Mouse (Mus musculus): ENCODE measurements around the gene Prss21. TPM values are rescaled to one million over a fixed set of nuclear protein-coding genes. Genes with fewer than 3 reads are reported as not detected.
"Not testable (repeated sequence)": the region's sequence is repeated elsewhere in the genome, so short reads cannot be mapped to it uniquely, and the experiment has no call there.

Prss21 gene
- polyA plus RNA-seq, 1 experiment from 2014 or later = not detected

DNA sequence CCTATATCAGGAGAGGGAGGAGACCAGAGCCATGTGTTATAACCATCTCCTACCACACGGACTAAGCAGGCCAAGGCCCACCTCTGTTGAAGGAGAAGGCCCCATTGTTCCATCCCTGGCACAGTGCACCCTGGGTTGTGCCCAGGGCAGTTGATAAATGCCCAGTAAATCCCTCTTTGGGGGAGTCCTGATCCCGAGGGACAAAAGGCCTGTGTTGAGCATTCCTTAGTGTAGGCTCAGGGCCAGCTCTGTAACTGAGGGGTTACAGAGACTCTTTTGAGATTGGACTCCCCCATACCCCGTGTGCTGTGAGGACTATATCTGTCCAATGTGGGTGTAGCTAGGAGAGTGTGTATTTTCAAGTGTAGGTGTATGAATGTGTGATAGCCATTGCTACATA is 8.9 kb downstream of the Prss21 start:
- H3K36me3 ChIP-seq (replicated peaks; ENCODE audit: insufficient read depth, low read length) = no peaks in the 10 kb centered on the region
- H3K9me3 ChIP-seq (ENCODE audit: low read length) = no peaks in the 10 kb centered on the region
- ATAC-seq (no peak), DNase-seq (no peak)
- H3K27ac ChIP-seq (ENCODE audit: low read depth) = no peak overlapping the region
- no peaks in the 10 kb centered on the region for H3K4me1 ChIP-seq (ENCODE audit: insufficient read depth)
- H3K4me3 ChIP-seq (ENCODE audit: low read depth, low read length) = no peak overlapping the region
- H3K27me3 ChIP-seq (ENCODE audit: insufficient read depth, low read length) = no peaks in the 10 kb centered on the region
- no peak overlapping the region for H3K4me2 ChIP-seq (ENCODE audit: low read depth, low read length)
- no peak overlapping the region for H3K9ac ChIP-seq (replicated peaks)
- 45% methylated on average over 3 of the region's 3 CpGs for WGBS (ENCODE audit: insufficient replicate concordance)
- no peak for TF ChIP-seq CTCF (IDR thresholded peaks at IDR 0.05; ENCODE audit: low read depth)
- no peak for TF ChIP-seq EP300 (IDR thresholded peaks at IDR 0.05; ENCODE audit: low read depth)

GRCm38 (mm10) chr17:23877166-23877565 is 9.3 kb downstream of the Prss21 start:
- Histone ChIP-seq H3K27me3 (ENCODE audit: insufficient read depth, low read length) (no peaks in the 10 kb centered on the region), H3K27ac (ENCODE audit: low read depth) (no peak overlapping the region), H3K9me3 (ENCODE audit: low read length) (no peaks in the 10 kb centered on the region), H3K4me3 (ENCODE audit: low read depth, low read length) (no peak overlapping the region), H3K36me3 (replicated peaks; ENCODE audit: insufficient read depth, low read length) (no peaks in the 10 kb centered on the region), H3K4me2 (ENCODE audit: low read depth, low read length) (no peak overlapping the region), H3K4me1 (ENCODE audit: insufficient read depth) (no peaks in the 10 kb centered on the region), H3K9ac (replicated peaks) (no peak overlapping the region)
- DNase-seq = no peak
- WGBS (ENCODE audit: insufficient replicate concordance) = 88% methylated on average over 2 of the region's 2 CpGs
- ATAC-seq = no peak
- TF ChIP-seq CTCF (IDR thresholded peaks at IDR 0.05; ENCODE audit: low read depth) (no peak), EP300 (IDR thresholded peaks at IDR 0.05; ENCODE audit: low read depth) (no peak)

DNA sequence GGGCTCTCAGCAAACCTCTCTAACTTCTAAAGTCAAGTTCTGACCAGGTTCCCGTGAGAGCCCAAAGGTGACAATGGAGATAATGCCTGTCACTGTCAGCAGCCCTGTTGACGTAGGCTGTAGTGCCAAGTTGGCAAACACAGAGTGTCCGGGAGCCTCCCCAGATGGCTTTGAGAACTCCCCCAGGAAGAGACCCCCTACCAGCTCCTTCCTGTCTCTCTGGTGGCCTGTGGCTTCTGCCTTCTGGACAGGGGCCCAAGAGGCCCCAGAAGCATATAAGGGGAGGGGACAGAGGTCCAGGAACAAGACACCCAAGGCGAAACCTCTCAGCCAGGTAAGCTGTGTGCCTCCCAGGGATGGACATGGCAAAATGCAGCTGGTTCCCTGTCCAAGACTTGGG is 12.7 kb downstream of the Prss21 start, which contains the start of the genes Dcpp1 and Dcpp2:
Gene Dcpp1 (plus strand): TSS at position 301 of the 400 bp plus-strand sequence.
Gene Dcpp2 (plus strand): TSS at position 305 of the 400 bp plus-strand sequence.
- not testable (repeated sequence) for DNase-seq
- WGBS (ENCODE audit: insufficient replicate concordance) = 51% methylated on average over 4 of the region's 4 CpGs

GRCm38 (mm10) chr17:23917158-23917557 is 49.3 kb downstream of the Prss21 start, which contains the start of gene Dcpp3:
TSS of gene Dcpp3 (plus strand) at chr17:23917458.
- not testable (repeated sequence) for H3K9ac ChIP-seq (replicated peaks); H3K4me2 ChIP-seq (ENCODE audit: low read depth, low read length); ATAC-seq; H3K4me1 ChIP-seq (ENCODE audit: insufficient read depth); H3K36me3 ChIP-seq (replicated peaks; ENCODE audit: insufficient read depth, low read length); H3K27me3 ChIP-seq (ENCODE audit: insufficient read depth, low read length); H3K9me3 ChIP-seq (ENCODE audit: low read length); H3K4me3 ChIP-seq (ENCODE audit: low read depth, low read length); DNase-seq; H3K27ac ChIP-seq (ENCODE audit: low read depth)
- 40% methylated on average over 4 of the region's 4 CpGs for WGBS (ENCODE audit: insufficient replicate concordance)

More for the DNA sequence above, 12.7 kb downstream of the Prss21 start, which contains the start of the genes Dcpp1 and Dcpp2:
- not testable (repeated sequence) for H3K4me1 ChIP-seq (ENCODE audit: insufficient read depth); H3K27ac ChIP-seq (ENCODE audit: low read depth); H3K36me3 ChIP-seq (replicated peaks; ENCODE audit: insufficient read depth, low read length); ATAC-seq; H3K9ac ChIP-seq (replicated peaks); H3K27me3 ChIP-seq (ENCODE audit: insufficient read depth, low read length); H3K4me2 ChIP-seq (ENCODE audit: low read depth, low read length); H3K9me3 ChIP-seq (ENCODE audit: low read length); H3K4me3 ChIP-seq (ENCODE audit: low read depth, low read length)

Small RNAs within 50 kb of the gene (microRNA-seq; reads per million reads assigned to microRNA genes)
- 1.6 reads per million for gene Mir5125

Other genes starting within 250 kb of the Prss21 start
- gene Mmp25, start 222.8 kb upstream of the Prss21 start, polyA plus RNA-seq (2015; fragmentation: Nextera tagmentation; extraction: Ambion mirVana) = 0.49 and 0.67 TPM in 2 replicates
- gene Bicdl2, start 207.6 kb upstream of the Prss21 start, polyA plus RNA-seq (2015; fragmentation: Nextera tagmentation; extraction: Ambion mirVana) = 0.05 and 0.31 TPM in 2 replicates
- gene Hcfc1r1, start 194.5 kb upstream of the Prss21 start, polyA plus RNA-seq (2015; fragmentation: Nextera tagmentation; extraction: Ambion mirVana) = 26.6 and 28.6 TPM in 2 replicates
- 8.5 and 10.3 TPM in 2 replicates for gene Thoc6, start 194.2 kb upstream of the Prss21 start, polyA plus RNA-seq (2015; fragmentation: Nextera tagmentation; extraction: Ambion mirVana)
- 28.1 and 29.7 TPM in 2 replicates for gene Tnfrsf12a, start 190.6 kb upstream of the Prss21 start, polyA plus RNA-seq (2015; fragmentation: Nextera tagmentation; extraction: Ambion mirVana)
- gene Cldn6, start 188.8 kb upstream of the Prss21 start, polyA plus RNA-seq (2015; fragmentation: Nextera tagmentation; extraction: Ambion mirVana) = 0.94 and 1.3 TPM in 2 replicates
- 0.09 and 0.12 TPM in 2 replicates for gene Cldn9, start 184.0 kb upstream of the Prss21 start, polyA plus RNA-seq (2015; fragmentation: Nextera tagmentation; extraction: Ambion mirVana)
- gene 1520401A03Rik, start 145.3 kb upstream of the Prss21 start, polyA plus RNA-seq (2015; fragmentation: Nextera tagmentation; extraction: Ambion mirVana) = not detected in 2 replicates
- gene Pkmyt1, start 141.7 kb upstream of the Prss21 start, polyA plus RNA-seq (2015; fragmentation: Nextera tagmentation; extraction: Ambion mirVana) = 12.5 and 13.9 TPM in 2 replicates
- 4.0 and 4.3 TPM in 2 replicates for gene Paqr4, start 127.2 kb upstream of the Prss21 start, polyA plus RNA-seq (2015; fragmentation: Nextera tagmentation; extraction: Ambion mirVana)
- not detected in 2 replicates for gene Kremen2, start 122.2 kb upstream of the Prss21 start, polyA plus RNA-seq (2015; fragmentation: Nextera tagmentation; extraction: Ambion mirVana)
- 11.9 TPM in 2 replicates for gene Flywch1, start 96.5 kb upstream of the Prss21 start, polyA plus RNA-seq (2015; fragmentation: Nextera tagmentation; extraction: Ambion mirVana)
- gene Flywch2, start 82.0 kb upstream of the Prss21 start, polyA plus RNA-seq (2015; fragmentation: Nextera tagmentation; extraction: Ambion mirVana) = 2.3 and 2.4 TPM in 2 replicates
- 132 and 137 TPM in 2 replicates for gene Srrm2, start 77.5 kb upstream of the Prss21 start, polyA plus RNA-seq (2015; fragmentation: Nextera tagmentation; extraction: Ambion mirVana)
- 458 and 460 TPM in 2 replicates for gene Elob, start 38.9 kb upstream of the Prss21 start, polyA plus RNA-seq (2015; fragmentation: Nextera tagmentation; extraction: Ambion mirVana)
- not detected in 2 replicates for gene Prss33, start 32.0 kb upstream of the Prss21 start, polyA plus RNA-seq (2015; fragmentation: Nextera tagmentation; extraction: Ambion mirVana)
- not detected in 2 replicates for gene Prss32, start 24.2 kb upstream of the Prss21 start, polyA plus RNA-seq (2015; fragmentation: Nextera tagmentation; extraction: Ambion mirVana)
- 0.06 and 0.25 TPM in 2 replicates for gene Prss41, start 23.9 kb upstream of the Prss21 start, polyA plus RNA-seq (2015; fragmentation: Nextera tagmentation; extraction: Ambion mirVana)
- gene Dcpp1, start 12.8 kb downstream of the Prss21 start, polyA plus RNA-seq (2015; fragmentation: Nextera tagmentation; extraction: Ambion mirVana) = not detected in 2 replicates
- not detected in 2 replicates for gene Dcpp2, start 12.8 kb downstream of the Prss21 start, polyA plus RNA-seq (2015; fragmentation: Nextera tagmentation; extraction: Ambion mirVana)
- not detected in 2 replicates for gene Dcpp3, start 49.4 kb downstream of the Prss21 start, polyA plus RNA-seq (2015; fragmentation: Nextera tagmentation; extraction: Ambion mirVana)
- not detected in 2 replicates for gene Sbp, start 73.6 kb downstream of the Prss21 start, polyA plus RNA-seq (2015; fragmentation: Nextera tagmentation; extraction: Ambion mirVana)
- gene Sbpl, start 87.2 kb downstream of the Prss21 start, polyA plus RNA-seq (2015; fragmentation: Nextera tagmentation; extraction: Ambion mirVana) = not detected in 2 replicates
- 0.09 and 0.14 TPM in 2 replicates for gene Prss30, start 112.5 kb downstream of the Prss21 start, polyA plus RNA-seq (2015; fragmentation: Nextera tagmentation; extraction: Ambion mirVana)
- not detected in 2 replicates for gene Prss22, start 130.0 kb downstream of the Prss21 start, polyA plus RNA-seq (2015; fragmentation: Nextera tagmentation; extraction: Ambion mirVana)
- not detected in 2 replicates for gene Prss27, start 170.1 kb downstream of the Prss21 start, polyA plus RNA-seq (2015; fragmentation: Nextera tagmentation; extraction: Ambion mirVana)
- gene Kctd5, start 205.4 kb downstream of the Prss21 start, polyA plus RNA-seq (2015; fragmentation: Nextera tagmentation; extraction: Ambion mirVana) = 6.8 and 7.7 TPM in 2 replicates